Mouse (Mus musculus): ENCODE measurements around the gene R3hdm2.

DNA sequence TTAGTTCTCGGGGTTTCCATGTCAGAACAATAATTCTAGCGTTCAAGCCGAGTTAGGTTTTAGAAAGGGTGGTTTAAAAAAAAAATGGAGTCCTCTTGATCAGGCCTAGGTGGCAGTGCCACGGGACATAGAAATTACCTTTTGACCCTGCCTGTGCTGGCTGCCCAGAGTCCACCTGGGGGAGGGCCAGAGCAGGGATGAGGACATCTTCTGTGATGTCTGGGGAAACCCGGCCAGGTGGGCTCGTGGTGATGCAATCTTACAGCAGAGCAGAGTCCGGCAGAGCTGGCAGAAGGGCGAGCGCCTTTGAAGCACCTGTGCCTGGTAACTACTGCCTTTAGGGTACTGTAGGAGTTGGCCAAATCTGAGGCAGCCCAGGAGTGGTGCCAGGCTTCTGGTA, 27.9 kb upstream of the R3hdm2 start:
- TF ChIP-seq CTCF (IDR thresholded peaks at IDR 0.05; ENCODE audit: borderline replicate concordance, extremely low read depth, insufficient read depth, insufficient read length) (no peak), POLR2A (IDR thresholded peaks at IDR 0.05; ENCODE audit: borderline replicate concordance, extremely low read depth, insufficient read depth, insufficient read length, poor library complexity, severe bottlenecking) (no peak)

All from brain, embryonic 14.5 days (tissue).